Mouse (Mus musculus): ENCODE measurements around the gene Pcdh9.

DNA sequence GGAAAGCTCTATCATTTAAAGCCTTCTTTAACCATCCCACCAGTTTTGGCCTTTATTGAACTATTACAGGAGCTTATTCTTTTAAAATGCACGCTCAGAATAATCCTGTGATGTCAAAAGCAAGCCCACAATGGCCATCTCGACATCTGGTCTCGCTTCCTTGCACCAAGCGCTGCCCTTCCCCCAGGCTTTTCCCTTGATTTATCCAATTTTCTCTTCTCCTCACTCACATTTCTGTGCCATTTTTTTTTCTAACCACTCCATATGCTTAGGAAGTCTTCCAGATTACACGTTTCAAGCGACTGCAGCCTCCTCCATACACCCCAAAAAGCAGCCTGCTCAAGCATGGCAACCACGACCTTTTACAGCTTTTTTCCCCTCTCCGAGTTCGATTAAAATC, 269.3 kb downstream of the Pcdh9 start:
- no peak for TF ChIP-seq CTCF (IDR thresholded peaks at IDR 0.05; ENCODE audit: low read depth, low read length)
- no peak for TF ChIP-seq TAL1 (conservative IDR thresholded peaks at IDR 0.05; ENCODE audit: low read depth, low read length)
- TF ChIP-seq GATA1 (IDR thresholded peaks at IDR 0.05; ENCODE audit: borderline replicate concordance, low read length) = no peak

All from G1E (cell line).